Mouse (Mus musculus) liver, embryonic 13.5 days (tissue): ENCODE measurements around the gene Eme1. TPM values are rescaled to one million over a fixed set of nuclear protein-coding genes. Genes with fewer than 3 reads are reported as not detected.

ENCODE experiments used
- polyA plus RNA-seq: library from polyadenylated mRNA; unstranded; fragments of >200 nt; fragmentation: Nextera tagmentation; extraction: Ambion mirVana; gene quantifications from 2 replicates; pipeline ENCODE4 v1.2.1, GENCODE M21; 2015

Gene Eme1
- polyA plus RNA-seq, 1 experiment from 2014 or later, result 18.4 TPM

Other genes starting within 250 kb of the Eme1 start
- gene Cacna1g, start 179.8 kb downstream of the Eme1 start, polyA plus RNA-seq, result 1.4 and 1.8 TPM in 2 replicates
- gene Spata20, start 167.8 kb downstream of the Eme1 start, polyA plus RNA-seq, result not detected in 2 replicates
- gene Epn3, start 154.0 kb downstream of the Eme1 start, polyA plus RNA-seq, result 0.05 and 0.08 TPM in 2 replicates
- gene Mycbpap, start 132.2 kb downstream of the Eme1 start, polyA plus RNA-seq, result 0.05 and 0.19 TPM in 2 replicates
- gene Rsad1, start 104.7 kb downstream of the Eme1 start, polyA plus RNA-seq, result 1.6 and 2.5 TPM in 2 replicates
- gene Chad, start 88.9 kb downstream of the Eme1 start, polyA plus RNA-seq, result 0.13 TPM in 1 of 2 replicates, not detected in the other
- 1.1 and 1.3 TPM in 2 replicates for gene Acsf2, start 52.1 kb downstream of the Eme1 start, polyA plus RNA-seq
- 133 and 148 TPM in 2 replicates for gene Lrrc59, start 24.2 kb downstream of the Eme1 start, polyA plus RNA-seq
- 90.2 and 91.3 TPM in 2 replicates for gene Mrpl27, start 197 bp downstream of the Eme1 start, polyA plus RNA-seq
- 2.4 and 2.9 TPM in 2 replicates for gene Xylt2, start 23.6 kb upstream of the Eme1 start, polyA plus RNA-seq
- not detected in 2 replicates for gene Gm11541, start 50.5 kb upstream of the Eme1 start, polyA plus RNA-seq
- 0.08 TPM in 1 of 2 replicates, not detected in the other for gene Cdc34b, start 87.8 kb upstream of the Eme1 start, polyA plus RNA-seq
- not detected in 2 replicates for gene Tmem92, start 128.7 kb upstream of the Eme1 start, polyA plus RNA-seq